Mouse (Mus musculus) urinary bladder, postnatal 25 days (tissue): Measurements from ENCODE around the gene BC035044.
A peak's percentile ranks its signal among the peaks of the same experiment; 100 is the strongest.
"Not testable (repeated sequence)": the region's sequence is repeated elsewhere in the genome, so short reads cannot be mapped to it uniquely, and the experiment has no call there.

Experiments used
- DNase-seq: peaks from one replicate; pipeline ENCODE4 v3.0.0; 2022; ENCODE audit warnings: low spot score

The BC035044 gene

DNA sequence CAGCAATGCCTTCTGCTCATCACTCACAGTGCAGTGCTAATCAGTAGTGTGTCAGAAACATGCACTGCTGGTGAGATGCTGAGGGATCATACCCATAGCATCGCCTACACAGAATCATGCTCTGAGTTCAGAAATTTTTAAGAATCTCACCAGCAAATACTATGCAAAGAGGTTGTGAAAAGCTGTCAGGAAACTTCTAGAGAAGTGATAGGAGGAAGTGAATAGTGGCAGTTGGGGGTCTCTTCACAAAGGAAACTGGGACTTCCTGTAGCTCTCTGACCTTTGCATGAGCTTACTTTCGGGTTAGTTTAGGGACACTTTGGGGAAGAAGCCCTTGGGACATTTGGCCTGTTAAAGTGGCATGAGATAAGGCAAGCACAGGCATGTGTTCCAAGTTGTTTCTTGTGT, at the start of gene BC035044:
Gene BC035044, minus strand, starts transcription at position 179 of the 408 bp plus-strand sequence.
- DNase-seq: no peak

DNA sequence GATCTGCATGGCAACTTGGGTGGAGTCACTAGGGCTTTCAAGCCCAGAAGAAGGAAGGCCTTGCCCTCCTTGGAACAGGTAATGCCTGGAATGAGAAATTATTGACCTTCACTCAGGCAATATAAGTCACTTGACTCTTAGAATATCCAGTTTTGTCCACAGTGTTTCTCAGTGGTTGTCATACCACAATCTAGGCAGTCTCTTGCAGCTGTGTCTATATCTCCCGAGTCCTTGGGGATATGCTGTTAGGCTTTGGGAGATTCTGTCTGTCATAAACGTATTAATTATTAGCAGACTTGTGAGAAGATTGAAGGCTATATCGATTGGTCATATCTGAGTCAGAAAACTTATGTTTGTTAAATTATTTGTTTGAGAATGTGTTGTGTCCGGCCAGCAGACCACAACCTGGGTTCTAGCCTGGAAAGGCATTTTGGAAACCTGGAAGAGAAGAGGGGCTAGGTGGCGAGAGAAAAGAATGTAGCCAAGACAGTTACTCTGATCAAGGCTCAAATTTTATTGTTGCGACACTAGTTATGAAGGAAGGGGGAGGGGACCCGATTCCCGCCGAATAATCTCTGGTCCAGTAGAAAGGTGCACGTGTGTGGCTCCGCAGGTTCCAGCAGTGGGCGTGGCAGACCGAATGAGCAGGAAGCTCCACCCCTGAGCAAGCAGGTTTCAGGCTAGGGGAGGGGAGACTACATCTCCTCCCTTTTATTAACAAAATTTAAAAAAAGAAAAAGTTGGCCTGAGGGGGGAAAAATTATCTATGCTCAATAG, 45.2 kb upstream of the BC035044 start:
- not testable (repeated sequence) for DNase-seq

DNA sequence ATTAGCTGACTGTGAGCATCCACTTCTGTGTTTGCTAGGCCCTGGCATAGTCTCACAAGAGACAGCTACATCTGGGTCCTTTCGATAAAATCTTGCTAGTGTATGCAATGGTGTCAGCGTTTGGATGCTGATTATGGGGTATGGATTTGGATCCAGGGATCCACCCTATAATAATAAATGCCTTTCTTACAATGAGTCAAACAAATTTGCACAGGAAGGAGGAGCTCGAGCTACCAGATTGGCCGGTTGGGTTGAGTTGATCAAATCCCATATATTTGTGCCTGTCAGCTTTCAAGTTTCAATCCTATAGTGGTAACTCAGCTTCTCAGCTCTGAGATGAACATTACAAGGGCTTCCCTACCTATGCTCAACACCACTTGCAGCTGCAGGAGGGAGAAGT, 43.2 kb upstream of the BC035044 start, which contains the start of gene Clec2g:
Gene Clec2g, plus strand, starts transcription at position 301 of the 400 bp plus-strand sequence.
- DNase-seq: not testable (repeated sequence)

DNA sequence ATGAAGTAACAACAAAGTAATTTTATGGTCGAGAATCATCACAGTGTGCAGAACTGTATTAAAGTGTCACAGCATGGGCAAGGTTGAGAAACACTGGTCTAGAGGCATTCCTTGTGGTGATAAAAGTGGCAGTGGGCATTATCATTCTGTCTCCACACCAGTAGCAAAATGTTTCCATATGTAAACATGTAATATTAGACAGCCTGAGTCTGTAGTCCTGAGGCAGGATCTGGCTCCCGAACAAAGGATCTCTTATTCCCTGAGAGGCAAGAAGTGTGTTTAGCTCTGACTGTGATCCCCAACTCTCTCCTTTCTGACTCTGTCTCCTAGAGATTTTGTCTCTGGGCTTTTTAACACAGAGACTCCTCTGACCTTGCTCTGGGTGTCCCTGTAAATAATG, 42.1 kb upstream of the BC035044 start:
- no peak for DNase-seq

DNA sequence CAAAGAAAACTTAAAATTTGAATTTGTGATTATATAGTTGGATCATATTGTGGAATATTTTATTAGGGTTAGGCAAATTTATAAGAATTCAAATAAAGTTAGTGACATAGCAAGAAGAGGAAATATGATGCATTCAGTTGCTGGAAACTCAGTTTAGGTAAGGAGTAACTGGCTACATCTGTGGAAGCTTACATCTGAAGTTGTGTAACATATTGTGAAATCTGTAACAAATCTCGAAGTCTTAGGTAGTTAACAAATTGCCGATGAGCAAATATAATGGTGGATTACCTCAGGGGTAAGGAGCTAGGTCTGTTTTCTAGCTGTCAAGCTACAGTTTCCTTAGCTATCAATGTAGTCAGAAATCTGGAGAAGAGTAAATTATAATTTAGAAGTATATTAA, 26.4 kb upstream of the BC035044 start:
- no peak for DNase-seq

DNA sequence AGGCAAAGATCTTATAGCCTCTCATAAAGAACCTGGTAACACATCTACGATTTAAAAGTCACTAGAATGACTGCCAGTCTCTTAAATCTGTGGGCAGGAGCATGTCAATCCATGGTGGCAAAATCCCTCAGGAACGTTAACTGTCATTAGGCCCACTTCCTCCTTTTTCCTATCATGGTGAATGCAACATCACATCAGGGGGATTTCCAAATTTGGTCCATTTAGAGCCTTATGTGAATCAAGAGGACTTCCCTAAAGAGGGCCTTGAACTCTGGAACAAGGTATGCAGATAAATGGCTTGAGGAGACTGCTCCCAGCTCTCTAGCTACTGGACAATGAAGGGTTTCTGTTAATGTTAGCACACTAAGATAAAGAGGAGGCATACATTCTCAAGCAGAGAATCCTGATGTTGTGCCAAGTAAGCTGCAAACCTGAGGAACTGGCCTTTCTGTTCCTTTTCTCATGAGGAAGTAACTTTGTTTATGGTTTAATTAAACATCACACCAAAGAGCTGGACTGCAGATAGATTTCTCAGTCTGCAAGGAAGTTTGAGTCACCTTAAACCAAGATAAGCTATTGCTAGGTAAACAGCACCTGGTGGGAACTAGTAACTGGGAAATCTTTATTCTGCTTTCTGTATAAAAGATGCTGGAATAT, 22.8 kb upstream of the BC035044 start:
- DNase-seq: no peak

DNA sequence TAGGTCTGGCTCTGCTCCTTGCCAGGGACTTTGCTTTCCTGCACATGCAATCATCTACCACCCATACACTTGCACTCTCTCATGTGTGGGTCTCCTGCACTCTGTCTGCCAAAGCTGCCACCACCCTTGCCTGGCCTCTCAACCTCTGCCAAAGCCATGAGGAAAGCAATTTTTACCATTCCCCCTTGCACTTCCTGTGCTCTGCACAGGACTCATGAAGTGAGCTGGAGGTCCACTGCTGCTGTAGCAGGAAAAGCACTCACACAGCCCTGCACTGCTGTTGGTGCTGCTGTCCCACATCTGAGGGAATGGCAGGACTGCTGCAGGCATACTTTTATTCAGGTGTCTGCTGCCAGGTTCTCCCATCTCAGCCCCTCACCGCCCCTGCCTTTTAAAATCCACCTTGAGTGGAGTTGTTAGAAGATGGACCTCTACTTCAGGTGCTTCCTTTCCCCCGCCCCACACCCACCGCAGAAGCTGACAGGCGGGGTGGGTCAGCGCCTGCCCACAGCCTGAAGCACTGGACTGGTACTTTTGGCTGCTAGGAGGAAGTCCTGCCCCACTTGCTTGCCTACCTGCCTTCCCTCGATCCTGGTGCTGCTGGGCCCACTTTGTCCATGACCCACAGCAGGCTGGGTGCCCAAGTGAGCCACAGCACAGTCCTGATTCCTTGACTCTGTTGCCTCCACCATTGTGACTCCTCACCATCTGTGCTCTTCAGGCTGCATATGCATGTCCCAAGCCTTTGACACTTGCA, 10.0 kb upstream of the BC035044 start:
- not testable (repeated sequence) for DNase-seq

DNA sequence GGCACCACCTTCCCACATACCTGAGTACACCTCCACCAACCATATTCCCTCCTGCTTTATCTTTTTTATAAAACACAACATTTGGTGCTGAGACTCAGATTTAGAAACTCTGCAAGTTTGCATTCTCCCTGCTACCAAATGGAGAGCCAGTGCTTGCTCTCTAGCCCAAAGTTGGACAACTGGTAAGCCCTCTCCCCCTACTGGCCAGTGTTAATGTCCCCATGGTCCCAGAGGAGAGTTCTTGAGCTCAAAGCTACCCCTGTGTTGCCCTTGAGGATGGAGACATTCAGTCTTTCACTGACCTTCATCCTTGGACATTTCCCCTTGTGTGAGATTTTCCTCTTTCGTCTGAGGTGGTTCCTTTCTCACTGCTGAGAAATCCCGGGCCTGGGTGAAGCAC, 9.1 kb upstream of the BC035044 start:
- DNase-seq: no peak

DNA sequence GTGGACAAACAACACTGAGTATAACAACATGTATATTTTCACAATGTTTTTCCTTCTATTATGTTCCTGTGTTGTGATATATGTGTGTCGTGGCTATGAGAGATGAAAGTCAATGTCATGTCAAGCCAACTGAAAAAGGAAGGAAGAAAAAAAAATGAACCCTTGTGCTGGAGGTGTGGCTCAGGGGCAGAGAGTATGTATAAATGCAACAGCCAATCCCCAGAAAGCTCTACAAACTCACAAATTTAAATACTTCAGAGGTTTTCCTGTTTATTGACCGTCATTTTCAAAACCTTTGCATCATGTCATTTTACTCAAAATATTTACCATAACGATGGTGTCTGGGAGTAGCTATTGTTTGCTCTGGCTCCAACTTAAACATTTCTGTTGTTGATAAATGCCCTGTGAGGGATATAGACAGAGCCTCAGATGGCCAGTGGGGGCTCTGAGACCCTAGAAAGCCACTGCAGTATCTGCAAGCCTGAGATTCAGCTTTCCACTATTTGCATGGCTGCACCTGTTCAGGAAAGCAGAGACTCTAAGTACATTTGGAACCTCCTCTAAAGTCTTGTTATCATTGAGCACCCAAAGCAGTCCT, 4.6 kb upstream of the BC035044 start:
- DNase-seq: no peak

DNA sequence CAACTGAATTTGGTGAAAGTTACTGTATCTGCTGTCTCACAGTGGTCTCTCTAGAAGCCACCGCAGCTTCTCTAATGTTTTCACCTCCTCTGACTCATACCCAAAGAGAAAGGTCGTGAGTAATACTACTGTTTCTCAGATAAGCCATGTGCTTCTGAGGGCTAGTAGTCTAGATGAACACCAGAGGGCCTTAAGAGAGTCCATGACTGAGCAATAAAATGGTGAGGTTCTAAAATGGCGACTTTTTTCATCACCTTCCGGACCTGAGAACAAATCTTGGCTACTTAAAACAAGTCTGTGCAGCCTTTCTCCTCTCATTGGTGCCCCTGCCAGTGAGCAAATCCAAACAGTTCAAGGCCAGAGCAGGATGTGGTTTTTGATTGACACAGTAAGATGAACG, 2.1 kb downstream of the BC035044 start:
- no peak for DNase-seq

DNA sequence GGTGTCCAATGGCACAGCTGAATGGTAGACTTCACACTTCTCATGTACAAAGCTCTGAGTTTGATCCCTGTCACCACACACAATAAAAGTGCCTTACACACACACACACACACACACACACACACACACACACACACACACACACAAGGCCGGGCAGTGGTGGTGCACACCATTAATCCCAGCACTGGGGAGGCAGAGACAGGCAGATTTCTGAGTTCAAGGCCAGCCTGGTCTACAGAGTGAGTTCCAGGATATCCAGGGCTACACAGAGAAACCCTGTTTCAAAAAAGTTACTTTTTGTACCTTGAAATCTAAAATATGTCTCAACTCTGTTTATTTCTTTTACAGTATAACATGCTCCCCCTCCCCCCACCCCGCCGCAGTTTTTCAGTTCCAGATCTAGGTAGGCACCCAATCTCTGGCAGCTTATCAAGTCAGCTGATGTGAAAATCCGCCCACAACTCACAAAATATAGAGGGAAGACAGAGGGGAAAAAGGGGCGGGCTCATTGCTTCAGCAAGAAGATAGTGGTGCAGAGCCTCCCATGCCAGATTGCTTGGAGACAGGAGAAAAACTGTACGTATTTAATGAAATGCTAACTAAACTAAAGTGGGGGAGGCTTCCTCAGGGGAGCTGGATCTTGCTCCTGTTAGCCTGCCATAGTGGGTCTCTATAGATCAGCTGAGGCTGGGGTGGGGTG, 3.7 kb downstream of the BC035044 start, which contains the start of gene Clec2i:
Gene Clec2i, plus strand, starts transcription at position 498 of the 700 bp plus-strand sequence.
- DNase-seq: not testable (repeated sequence)

DNA sequence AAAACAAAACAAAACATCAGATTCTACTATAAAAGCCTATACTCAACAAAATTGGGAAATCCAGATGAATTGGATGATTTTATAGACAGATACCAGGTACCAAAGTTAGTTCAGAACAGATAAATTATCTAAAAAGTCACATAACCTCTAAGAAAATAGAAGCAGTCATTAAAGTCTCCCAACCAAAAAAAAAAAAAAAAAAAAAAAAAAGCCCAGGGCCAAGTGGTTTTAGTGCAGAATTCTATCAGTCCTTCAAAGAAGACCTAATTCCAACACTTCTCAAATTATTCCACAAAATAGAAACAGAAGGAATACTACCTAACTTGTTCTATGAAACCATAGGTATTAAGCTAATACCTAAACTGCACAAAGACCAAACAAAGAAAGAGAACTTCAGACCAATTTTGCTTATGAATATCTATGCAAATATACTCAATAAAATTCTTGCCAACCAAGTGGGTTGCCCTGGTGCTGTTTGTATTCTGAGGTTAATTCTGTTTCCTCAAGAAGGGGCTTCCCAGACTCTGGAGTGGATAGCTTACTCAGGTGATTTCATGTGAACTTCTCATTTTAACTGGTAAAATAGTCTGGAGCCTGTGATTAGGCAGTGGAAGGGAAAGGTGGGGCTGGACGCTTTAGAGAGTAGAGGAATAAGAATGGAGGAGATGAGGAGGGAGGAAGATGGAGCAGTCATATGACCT, 18.9 kb downstream of the BC035044 start:
- DNase-seq: no peak

DNA sequence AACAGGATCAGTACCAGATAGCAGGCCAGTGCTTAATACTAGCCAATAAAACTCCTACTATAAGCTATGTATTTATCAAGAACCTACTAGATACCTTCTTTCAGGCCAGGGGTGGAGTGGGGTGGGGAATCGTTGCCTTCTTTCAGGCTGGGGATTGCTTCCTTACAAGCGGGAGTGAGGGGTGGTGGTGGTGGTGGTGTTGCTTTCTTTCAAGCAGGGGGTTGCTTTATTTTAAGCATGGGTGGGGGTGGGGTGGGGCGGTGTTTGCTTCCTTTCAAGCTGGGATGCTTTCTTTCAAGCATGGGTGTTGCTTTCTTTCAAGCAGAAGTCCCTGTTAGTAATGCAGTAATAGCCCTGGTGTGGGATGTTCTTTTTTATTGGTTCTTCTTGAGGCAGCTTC, 22.1 kb downstream of the BC035044 start:
- DNase-seq: no peak

DNA sequence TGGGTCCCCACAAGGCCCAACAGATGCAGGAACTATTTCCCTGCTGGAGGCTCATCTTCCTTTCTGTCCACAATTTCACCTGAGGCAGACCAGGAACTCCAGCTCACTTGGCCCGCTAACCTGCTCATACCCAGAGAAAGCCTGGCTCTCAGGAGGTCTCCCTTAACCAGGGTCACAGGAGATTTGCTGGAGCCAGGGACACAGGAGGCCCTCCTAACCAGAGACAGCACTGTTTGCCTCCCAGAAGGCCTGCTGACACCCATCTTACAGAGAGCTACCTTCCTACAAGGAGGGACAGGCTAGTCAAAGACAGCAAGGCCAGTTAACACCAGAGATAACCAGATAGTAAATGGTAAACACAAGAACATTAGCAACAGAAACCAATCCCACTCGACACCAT, 33.0 kb downstream of the BC035044 start:
- no peak for DNase-seq

DNA sequence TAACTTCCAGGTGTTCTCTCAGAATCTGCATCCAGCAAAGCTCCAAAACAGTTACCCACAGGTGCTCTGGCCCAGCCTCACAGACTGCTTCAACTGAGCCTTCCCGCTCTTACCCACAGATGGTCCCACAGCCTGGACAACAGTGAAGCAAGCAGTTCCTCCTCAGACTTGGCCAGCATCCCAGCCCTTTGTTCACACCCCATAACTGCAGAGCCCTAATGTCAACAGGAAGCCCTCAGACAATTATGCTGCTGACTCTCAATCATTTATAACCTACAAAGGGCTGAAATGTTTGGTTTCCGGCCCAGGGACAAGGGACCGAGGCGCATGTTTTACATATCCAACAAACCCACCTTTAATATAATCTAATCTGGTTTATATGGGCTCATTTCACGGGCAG, 34.7 kb downstream of the BC035044 start:
- peak; percentile 43 for DNase-seq

DNA sequence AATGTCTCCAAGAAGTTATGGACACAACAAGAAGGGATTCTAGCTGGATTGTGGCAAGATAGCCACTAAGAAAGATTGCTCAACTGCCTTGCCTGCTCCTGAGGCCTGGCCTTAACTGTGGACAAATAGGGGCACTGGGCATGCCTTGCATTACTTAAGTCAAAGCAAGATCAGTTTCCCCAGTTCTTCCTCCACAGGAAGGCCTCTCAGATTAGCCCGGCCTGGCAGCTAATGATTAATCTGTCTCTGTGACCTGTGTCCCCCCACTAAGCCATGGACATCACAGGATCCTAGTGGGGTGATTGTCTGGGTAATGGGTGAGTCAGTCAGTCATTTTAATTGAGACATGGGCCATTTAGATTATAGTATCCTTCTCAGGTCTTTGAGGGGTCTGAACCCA, 35.4 kb downstream of the BC035044 start:
- no peak for DNase-seq

DNA sequence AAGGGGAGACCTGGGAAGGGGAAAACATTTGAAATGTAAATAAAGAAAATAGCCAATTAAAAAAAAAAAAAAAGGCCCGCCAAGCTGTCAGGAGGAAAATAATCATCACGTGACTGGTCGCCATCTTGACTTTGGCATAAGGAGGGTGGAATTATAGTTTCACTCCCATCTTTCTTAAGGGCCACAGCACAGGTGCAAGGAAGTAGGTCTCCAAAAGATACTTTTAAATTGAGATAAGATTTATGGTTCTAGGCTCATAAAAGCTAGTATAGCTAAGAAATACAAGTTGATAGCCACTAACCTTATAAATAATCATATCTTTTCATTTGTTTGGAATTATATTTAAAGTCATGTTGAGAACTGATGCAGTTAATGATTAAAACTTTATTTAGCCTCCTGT, 36.0 kb downstream of the BC035044 start:
- no peak for DNase-seq

DNA sequence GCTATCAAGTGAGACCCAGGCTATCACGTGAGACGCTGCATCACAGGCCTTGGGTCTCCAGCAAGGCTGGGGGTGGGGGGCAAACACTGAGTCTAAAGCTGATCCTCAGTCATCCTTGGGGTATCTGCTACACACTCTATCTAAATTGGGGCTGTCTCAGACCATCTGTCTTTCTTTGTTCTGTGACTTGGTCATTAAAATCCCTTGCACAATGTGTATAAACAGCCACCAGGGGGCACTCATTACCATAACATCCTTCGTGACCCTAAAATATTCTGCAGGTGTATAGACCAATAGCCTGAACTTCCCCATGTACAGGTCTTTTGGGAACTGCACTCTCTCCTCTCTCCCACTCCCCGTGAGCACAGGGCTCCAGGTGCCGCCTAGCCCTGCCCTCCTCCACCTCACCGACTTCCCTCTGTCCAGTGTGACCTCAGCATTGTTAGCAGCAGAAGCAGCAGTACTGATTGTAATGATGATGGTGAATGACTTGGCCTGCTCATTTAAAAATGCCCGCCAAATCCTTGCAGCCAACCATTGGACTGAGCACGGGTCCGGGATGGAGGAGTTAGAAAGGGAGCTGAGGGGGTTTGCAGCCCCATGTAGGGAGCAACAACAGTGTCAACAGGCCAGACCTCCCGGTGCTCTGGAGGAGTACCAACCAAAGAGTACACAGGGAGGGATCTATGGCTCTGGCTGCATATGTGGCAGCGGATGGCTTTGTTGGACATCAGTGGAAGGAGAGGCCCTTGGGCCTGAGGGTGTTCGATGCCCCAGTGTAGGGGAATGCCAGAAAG, 36.7 kb downstream of the BC035044 start:
- DNase-seq: peak; percentile 70

DNA sequence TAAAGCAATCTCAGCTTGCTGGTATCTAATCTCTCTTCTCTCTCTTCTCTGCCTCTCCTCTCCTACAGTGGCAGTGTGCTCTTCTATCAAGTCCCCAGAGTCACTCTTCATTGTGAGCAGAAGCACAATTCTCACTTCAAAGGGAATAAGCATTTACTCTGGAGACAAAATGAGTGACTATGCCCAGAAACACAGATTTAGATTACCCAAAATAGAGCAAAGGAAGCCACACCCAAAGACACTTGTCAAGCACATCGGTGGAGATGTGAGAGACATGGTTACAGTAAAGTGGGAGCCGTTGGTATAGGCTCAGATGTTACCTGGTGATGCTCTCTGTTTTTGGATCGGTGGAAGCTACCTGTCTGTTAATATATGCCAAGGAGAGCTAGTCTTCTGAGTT, 38.2 kb downstream of the BC035044 start:
- no peak for DNase-seq

DNA sequence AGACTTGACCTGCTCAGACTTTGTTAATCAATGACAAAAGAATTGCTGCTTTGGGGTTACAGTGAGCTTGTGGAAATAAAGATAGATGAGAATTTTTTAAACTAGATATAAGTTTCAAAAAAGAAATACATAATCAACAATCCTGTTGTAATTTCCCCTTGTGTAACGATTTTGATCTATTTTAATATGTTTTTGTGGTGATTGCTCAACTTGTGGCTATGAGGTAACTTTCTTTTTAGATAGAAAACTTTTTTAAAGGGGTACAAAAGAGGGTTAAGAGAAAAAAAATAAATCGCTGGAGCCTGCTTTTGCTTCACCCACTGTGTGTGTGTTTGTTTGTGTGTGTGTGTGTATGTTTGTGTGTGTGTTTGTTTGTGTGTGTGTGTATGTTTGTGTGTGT, 39.8 kb downstream of the BC035044 start:
- no peak for DNase-seq
